Mouse (Mus musculus) lung, postnatal 0 days (tissue): Measurements from ENCODE around the gene Dmpk.

Source experiments
- CTCF ChIP-seq: IDR thresholded peaks from 2 replicates; pipeline ENCODE4 v1.5.1; 2016; ENCODE audit warnings: antibody characterized with exemption, mild to moderate bottlenecking
- EP300 ChIP-seq: IDR thresholded peaks from 2 replicates; pipeline ENCODE4 v1.6.1; 2016; ENCODE audit warnings: antibody characterized with exemption, mild to moderate bottlenecking, control low read depth

GRCm38 (mm10) chr7:19086760-19087159, 3.1 kb downstream of the Dmpk start:
- TF ChIP-seq CTCF (no peak), EP300 (no peak)
